Mouse (Mus musculus): Measurements from ENCODE around the gene Fosb.
A peak's percentile ranks its signal among the peaks of the same experiment; 100 is the strongest.

Gene Fosb

GRCm38 (mm10) chr7:19306819-19307738 is 2.8 kb downstream of the Fosb start:
- DNase-seq (ENCODE audit: low spot score in 2 of 2) = no peak

GRCm38 (mm10) chr7:19305796-19306765 is 3.8 kb downstream of the Fosb start:
- no peak for DNase-seq (ENCODE audit: low spot score in 2 of 2)

DNA sequence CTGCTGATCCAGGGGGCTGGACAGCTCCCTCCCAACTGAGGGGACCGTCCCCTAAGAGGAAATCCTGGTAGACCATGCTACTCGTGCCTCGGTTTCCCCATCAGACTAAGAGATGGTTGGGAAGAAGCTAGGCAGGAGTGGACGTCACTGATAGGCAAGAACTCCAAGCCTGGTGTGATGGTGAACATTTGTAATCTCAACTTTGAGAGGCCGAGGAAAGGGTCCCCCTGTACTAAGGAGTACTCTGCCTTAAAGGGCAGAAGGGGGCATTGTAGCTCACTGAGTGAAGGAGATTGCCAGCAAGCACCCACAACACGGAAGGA is 4.5 kb downstream of the Fosb start:
- no peak for DNase-seq (ENCODE audit: low spot score in 2 of 2)

DNA sequence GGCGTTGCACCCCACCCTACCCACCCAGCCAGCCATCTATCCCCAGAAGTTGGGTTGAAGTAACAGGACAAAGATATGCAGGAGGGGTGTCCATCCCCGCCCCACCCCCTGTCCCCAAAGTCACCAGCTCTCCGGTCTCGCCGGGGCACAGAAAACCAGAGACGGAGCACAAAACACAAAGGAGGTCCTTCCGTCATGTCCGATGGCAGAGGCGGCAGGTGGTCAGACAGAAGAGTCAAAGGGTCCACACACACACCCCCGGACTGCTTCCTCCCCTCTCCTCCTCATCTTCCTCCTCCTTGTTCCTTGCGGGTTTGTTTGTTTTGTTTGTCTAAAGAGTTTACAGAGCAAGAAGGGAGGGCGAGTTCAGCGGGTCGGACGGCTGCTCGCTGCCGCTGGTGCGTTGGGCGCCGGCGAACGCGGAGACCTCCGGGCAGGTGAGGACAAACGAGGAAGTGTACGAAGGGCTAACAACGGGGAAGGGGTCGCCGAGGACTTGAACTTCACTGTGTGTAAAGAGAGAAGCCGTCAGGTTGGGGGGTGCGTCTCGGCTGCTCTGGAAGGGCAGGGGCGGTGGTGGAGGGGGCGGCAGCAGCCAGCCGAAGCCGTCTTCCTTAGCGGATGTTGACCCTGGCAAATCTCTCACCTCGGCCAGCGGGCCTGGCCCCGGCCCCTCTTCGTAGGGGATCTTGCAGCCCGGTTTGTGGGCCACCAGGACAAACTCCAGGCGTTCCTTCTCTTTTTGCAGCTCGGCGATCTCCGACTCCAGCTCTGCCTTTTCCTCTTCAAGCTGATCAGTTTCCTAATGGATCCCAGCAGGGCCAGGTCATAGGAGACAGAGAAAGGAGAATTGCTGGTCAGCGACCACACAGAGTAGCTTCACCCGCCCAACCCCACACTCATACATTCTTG is 5.1 kb downstream of the Fosb start:
- no peak for DNase-seq (ENCODE audit: low spot score in 2 of 2)

GRCm38 (mm10) chr7:19303770-19304169 is 6.1 kb downstream of the Fosb start:
- peak; percentile 62 to 72 for DNase-seq (ENCODE audit: low spot score in 2 of 2)

- DNase-seq (ENCODE audit: low spot score in 2 of 2) = no peak
Observed at GRCm38 (mm10) chr7:19303046-19303305, 6.9 kb downstream of the Fosb start.

DNA sequence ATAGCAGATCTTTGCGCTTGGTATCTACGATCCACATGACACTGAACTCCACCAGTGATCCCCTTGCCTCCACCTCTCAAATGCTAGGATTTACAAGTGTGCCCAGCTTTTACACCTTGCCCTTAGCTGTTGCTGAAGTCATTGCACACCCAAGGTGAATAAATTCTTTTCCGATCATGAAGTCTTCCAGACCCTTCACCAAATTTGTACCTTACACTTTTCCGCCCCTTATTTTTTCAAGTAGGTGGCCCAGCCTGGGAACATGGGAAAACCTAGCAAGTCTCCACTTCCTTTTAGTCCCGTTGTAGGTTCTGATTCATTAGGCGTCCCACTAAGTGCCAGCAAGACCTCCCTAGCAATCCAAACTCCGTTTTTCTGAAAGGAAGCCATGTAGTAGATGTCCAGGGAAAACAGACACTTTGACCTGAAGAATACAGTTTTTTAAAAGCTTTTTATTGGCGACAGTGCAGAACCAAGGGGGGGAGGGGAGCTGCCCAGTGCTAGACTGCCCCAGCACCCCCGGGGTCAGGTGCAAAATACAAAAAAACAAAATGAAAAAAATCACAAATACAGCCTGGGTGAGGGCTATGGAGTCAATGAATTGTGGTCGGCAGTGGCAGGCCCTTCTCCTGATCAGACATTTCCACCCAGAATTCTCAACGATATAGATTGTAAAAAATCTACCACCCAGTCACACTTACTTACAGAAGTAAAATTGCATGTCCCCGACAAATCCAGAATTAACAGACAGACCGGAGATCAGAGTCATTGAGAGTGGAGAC is 7.4 kb downstream of the Fosb start:
- DNase-seq (ENCODE audit: low spot score in 2 of 2) = no peak

DNA sequence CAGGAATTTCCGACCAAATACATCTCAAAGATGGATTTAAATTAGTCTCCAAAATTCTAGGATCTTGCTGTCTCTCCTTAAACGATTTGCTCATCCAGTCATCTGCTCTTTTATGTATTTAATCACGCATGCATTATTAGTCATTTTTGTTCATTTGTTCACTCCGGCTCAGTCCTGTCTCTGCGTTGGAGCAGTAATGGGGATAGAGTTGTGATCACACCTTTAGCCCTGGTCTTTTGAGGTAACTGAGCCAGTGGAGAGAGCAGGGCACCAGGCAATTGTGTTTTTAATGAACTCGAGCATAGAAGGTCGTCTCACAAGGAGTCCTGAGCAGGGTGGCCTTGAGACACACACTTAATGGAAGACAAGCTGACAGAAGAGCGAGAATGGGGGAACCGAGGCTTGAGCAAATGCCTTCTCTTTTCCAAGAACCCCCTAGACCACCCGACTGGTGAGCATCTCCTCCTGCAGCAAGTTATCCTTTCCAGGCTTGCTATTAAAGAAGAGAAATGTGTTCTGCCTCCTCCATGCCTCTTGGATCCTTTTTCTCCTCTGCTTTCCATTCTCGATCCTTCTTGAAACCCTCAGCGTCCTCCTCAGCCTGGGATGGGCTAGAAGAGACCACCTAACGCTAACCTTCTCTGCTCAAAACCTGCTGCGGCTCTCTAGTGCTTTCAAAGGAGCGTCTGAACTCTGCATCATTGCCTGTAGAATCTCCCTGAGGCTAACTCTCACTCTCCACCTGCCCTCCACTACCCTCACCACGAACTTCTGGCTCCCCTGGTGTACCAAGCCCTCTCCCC is 8.2 kb downstream of the Fosb start:
- DNase-seq (ENCODE audit: low spot score in 2 of 2) = no peak

DNA sequence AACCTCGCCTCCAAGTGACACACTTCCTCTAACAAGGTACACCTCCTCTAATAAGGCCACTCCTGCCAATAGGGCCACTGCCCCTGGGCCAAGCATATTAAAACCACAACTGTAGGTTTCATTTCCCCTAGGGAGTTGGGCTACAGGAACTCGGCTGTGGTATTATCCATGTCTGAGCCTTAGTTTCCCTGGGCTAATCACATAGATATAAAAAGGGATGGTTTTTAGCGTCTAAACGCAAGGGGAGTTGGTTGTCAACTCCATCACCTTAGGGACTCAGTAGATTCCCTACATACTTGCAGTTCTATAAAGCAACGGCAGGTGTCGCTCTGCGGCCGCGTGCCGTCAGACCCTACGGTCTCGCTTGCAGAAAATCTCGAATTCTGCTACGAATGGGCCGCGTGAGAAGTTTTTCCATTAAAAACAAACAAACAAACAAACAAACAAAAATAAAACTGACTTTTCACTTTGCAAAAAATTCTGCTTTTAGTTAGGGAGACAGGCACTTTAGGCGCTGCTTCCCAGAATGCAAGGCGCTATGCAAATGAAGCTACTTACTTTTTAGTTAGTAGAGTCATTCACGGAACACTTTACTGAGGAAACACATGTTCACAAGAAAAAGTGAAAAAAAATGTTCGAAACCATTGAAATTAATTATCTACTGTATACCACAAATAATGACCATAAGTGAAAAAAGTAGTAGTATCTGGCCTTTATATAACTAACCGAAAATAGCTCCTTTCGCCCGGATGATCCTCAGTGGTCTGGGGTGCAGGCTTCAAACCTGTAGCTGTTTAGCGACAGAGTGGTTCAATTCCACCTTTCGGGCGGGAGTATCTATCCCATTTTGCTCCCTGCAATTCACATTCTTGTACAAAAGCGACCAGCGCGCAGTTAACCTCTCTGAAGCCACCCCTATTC is 9.1 kb downstream of the Fosb start:
- peak; percentile 63 to 71 for DNase-seq (ENCODE audit: low spot score in 2 of 2)

- no peak for DNase-seq (ENCODE audit: low spot score in 2 of 2)
Observed at GRCm38 (mm10) chr7:19299194-19299593, 10.7 kb downstream of the Fosb start.

DNA sequence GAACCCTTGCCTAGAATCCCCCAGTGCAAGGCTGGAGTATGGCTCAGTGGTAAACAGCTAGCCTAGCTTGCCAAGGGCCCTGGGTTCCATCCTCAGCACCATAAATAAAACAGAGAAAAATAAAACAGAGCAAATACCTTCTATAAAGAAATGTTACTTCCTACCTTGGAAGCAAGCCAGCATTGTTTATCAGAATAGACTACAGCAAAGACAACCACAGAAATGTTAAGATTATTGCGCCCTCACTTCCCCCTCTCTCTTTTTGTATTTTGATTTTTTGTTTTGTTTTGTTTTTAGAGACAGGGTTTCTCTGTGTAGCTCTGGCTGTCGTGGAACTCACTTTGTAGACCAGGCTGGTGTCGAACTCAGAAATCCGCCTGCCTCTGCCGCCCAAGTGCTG is 12.1 kb downstream of the Fosb start:
- no peak for DNase-seq (ENCODE audit: low spot score in 2 of 2)

DNA sequence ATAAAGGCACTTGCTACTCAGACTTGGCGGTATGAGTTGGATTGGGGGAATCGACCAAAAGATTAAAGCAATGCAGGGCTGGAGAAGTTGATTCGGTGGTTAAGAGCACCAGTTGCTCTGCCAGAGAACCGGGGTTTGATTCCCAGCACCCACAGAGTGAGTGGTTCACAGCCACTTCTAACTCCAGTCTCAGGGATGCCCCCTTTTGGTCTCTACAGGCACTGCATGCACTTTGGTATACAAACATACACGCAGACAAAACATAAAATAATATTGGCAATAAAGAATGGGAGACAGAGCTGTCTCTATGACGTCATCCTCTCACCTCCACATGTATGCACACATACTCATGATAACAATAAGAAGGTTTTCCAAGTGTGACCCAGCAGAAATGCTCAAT is 12.8 kb downstream of the Fosb start:
- DNase-seq (ENCODE audit: low spot score in 2 of 2) = no peak

DNA sequence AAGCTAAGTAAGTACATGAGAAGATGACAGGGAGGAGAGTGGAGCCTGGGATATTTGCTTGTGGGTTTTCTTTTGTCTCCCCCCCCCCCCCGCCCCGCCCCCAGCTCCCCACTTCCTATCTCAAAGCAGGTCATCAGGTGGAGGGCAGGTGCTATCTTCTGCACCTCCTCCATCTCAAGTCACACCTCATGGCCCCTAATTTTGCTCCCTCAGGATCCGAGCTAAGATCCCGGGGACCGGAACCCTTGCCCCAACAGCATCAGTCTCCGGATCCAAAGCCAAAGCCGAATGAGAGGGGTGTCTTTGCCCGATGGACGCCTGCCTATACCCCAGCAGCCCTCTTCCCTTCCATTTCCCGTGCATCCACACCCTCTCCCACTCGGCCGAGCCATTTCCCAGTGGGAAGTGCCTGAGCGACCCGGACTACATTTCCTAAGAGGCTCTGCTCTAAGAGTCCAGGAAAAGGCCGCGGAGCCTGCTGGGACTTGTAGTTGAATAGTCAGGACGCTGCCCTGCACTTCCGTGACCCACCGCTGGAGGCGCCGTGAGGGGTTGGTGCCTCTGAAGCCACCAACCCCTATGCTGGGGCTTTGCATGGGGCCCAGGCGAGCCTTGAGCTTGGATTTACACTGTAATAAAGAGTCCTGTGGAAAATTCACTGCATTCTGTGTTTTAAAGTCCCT is 14.2 kb downstream of the Fosb start:
- peak; percentile 88 to 91 for DNase-seq (ENCODE audit: low spot score in 2 of 2)

DNA sequence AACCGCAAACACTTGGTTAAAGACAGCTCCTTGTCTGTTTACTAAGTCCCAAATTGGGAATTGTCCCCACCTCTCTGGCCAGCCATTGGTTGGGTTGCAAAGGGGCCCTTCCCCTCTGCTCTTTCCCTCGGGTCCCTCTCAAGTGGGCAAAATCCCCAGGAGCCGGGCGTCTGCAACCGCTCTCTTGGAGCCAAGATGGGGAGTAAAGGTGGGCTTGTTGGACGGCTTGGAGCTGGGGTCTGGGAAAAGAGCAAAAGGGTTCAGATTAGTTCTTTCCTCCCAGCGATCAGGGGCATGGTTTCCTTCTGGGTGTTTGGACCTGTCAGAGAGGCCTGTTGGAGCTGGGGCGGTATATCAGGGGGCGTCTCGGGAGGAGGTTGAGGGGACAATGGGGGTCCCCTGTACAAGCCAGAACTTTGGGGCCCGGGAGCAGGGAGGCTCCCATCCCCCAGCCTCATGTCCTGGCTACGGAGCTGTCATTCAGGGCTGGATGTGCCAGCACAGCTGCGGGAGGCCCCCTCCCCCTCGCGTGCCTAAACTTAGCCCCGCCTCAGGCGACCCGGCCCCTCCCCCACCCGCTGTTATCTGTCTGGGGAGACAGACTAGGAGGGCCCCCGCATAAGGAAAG is 18.8 kb downstream of the Fosb start:
- no peak for DNase-seq (ENCODE audit: low spot score in 2 of 2)

- DNase-seq (ENCODE audit: low spot score in 2 of 2) = no peak
Observed at GRCm38 (mm10) chr7:19284763-19285162, 25.1 kb downstream of the Fosb start.

- no peak for DNase-seq (ENCODE audit: low spot score in 2 of 2)
Observed at GRCm38 (mm10) chr7:19283406-19283804, 26.4 kb downstream of the Fosb start.

DNA sequence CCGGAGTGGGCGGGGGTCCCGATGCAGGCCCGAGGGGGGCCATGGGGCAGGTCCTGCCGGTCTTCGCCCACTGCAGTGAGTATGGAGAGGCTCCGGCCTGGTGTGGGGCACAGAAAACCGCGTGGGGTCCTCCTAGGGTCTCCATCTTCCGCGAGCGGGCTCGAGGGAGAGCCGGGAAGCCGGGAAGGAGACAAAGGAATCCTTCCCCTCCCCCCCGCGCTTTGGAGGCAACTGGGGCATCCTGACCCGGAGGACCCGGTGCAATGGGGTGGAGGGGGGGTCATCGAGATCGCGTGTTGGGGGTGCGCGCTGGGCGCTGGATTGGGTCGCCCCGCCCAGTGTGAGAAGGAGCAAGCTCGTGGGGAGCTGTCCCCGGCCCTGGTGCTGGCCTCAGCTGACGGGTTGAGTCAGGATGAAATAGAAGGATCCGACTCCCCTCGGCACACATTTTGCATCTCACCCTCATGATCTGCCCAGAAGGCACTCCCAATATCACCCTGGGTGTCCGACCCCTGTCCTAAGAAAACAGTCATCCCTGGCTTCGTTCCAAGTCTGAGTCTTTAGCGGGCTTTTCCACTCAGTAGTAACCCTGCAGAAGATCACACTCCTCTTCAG is 27.0 kb downstream of the Fosb start:
- DNase-seq (ENCODE audit: low spot score in 2 of 2) = peak in 1 of 2 experiments; percentile 23

GRCm38 (mm10) chr7:19282385-19282784 is 27.5 kb downstream of the Fosb start, which contains the start of gene Rtn2:
TSS of gene Rtn2 (plus strand) at chr7:19282624.
- peak; percentile 66 to 69 for DNase-seq (ENCODE audit: low spot score in 2 of 2)
